Mouse (Mus musculus) frontal cortex, postnatal 36 days (tissue): Measurements from ENCODE around the gene Slc25a29.

Source experiments
- DNase-seq, 2 experiments: peaks; one replicate each; pipeline ENCODE4 v3.0.0; 2022; ENCODE audit warnings: low spot score in 2 of 2

Gene Slc25a29

DNA sequence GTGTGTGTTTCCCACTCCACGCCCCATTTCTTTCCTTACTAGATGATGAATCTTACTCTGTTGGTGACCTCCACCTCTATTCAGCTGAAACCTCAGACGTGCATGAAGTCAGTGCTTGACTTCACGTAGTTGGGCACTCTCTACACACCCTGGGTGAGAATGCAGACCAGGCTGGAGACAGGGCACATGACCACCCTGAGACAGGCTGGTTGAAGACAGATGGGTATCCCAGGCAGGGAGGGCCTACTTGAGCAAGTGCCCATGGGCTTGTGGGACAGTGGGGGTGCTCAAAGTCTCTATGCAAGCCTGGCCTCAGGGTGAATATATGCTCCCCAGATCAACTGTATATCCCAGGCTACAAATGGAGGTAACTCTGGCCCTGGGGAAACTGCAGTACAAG lies 1.3 kb downstream of the Slc25a29 start:
- no peak for DNase-seq

GRCm38 (mm10) chr12:108833408-108833807 lies 2.3 kb downstream of the Slc25a29 start:
- DNase-seq = no peak

- DNase-seq = peak in 1 of 2 experiments; percentile 44
These were observed 2.8 kb downstream of the Slc25a29 start for GRCm38 (mm10) chr12:108832851-108833250.

- DNase-seq = peak in 1 of 2 experiments; percentile 40
These were observed 3.6 kb downstream of the Slc25a29 start for GRCm38 (mm10) chr12:108831966-108832643.

- no peak for DNase-seq
These were observed 5.3 kb downstream of the Slc25a29 start for GRCm38 (mm10) chr12:108830358-108830757.

GRCm38 (mm10) chr12:108829636-108830035 lies 6.0 kb downstream of the Slc25a29 start:
- no peak for DNase-seq

- no peak for DNase-seq
These were observed 8.0 kb downstream of the Slc25a29 start for GRCm38 (mm10) chr12:108827641-108828040.

- no peak for DNase-seq
These were observed 8.6 kb downstream of the Slc25a29 start for GRCm38 (mm10) chr12:108826958-108827535.

DNA sequence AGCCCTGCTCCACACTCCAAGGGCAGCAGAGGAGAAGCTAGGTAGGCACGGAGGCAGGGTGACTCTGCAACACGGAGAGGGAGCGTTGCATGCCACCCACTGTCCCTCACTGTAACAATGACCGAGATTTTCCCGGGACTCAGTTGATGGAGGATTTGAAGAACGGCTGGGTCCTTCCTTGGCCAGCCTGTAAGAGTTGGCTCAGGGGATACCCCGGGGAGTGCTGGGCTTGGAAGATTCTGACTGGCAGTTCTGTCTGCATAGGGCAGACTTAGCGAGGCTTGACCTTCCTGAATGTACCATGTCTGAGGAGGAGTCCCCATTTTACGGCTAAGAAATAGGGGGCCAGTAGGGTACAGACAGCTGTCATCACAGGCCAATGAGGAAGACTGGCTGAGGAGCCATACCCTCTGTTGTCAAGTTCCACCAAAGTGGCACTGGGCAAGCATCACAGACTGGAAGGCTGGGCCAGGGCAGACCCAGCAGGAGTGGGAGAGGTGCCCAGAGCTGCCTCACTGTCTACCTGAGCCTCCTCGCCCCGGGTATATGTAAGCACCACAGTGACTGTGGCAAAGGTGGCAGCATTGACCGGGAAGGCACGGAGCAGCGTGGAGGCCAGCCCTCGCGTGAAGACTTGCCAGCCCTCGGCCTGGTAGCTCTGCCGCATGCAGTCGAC lies 9.3 kb downstream of the Slc25a29 start:
- no peak for DNase-seq

DNA sequence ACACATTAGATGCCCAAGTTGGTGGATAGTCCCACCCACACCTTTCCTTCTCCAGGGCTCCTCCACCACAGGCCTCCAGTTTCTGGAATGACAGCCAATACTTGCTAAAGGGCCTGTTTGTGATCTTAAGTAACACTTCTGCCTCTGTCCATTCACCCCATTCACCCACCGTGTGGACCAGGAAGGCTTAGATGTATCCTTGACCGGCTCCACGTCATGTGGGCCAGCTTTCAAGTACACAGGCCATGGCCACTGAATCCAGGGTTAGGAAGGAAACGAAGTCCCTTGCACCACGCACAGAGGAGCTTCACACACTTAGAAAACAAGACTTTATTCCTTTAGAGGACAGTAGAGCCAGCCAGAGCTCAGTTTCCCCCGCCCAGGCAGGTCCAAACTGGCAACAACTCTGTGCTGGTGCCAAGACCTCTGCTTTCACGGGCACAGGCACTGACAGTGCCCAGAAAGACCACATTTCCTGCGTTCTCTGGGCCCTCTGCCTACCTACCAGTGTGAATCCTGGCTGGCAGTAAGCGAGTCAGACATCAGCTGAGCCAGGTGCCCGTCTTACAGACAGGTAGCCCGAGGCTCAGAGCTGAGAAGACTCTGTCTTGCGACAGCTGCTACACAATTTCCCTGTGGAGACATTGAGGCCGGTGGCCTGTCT lies 10.0 kb downstream of the Slc25a29 start:
- no peak for DNase-seq

DNA sequence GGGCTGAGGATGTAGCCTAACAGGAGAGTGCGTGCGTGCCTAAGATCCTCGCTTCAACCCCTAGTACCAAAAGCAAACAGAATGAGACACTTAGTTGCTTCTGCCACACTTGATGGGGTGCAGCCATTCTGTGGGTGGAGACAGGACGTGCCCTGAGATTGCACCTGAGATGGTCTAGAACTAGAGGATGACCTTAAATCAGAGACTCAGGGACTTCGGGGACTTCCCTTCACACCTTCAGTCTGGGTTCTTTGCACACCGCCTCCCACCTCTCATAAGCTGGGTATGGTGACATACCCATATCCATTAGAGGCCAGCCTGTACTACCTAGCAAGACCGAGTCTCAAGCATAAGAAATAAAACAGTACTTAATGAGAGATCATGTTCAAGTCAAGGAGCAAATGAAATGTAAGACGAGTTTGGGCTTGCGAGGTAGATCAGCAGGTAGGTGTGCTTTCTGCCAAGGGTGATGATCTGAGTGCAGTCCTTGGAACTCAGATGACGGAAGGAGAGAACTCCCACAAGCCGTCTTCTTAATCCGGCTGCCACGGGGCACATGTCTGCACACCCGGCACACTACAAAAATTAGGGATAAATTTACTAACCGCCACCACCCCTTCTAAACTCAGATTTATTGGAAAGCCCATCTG lies 11.3 kb downstream of the Slc25a29 start:
- DNase-seq = no peak

GRCm38 (mm10) chr12:108823036-108823435 lies 12.6 kb downstream of the Slc25a29 start:
- DNase-seq = no peak

- no peak for DNase-seq
These were observed 15.2 kb downstream of the Slc25a29 start for GRCm38 (mm10) chr12:108820461-108820860.

DNA sequence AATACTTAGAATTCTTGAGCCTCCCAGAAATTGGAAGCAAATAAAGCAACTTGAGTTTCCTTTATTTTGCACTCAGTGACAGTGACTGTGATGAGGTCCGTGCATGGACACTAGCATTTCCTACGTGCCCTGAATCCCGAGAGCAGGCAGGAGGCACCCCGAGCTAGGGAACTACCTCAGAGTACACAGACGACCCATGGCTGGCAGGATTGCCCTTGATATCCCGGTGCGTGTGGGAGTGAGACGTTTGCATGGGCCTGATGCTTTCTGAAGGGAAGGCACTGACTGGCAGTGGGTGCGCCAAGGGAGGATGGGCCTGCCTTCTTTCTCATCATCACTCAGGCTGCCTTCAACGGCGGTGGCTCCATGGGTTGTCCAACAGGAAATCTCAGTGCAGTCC lies 19.1 kb downstream of the Slc25a29 start:
- DNase-seq = no peak

DNA sequence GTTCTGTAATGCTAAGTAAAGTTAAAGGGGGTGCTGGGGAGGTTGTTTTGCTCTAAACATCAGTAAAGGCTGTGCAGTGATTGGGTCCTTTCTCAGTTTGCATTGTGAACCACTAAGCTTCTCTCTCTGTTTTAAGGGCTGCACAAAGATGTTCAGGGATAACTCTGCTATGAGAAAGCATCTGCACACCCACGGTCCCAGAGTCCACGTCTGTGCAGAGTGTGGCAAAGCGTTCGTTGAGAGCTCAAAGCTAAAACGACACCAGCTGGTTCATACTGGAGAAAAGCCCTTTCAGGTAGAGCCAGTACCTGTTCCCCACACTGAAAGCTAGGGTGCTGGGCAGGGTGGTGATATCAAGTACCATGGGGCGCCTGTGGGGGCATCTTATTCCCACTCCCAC lies 21.2 kb downstream of the Slc25a29 start:
- DNase-seq = peak in 1 of 2 experiments; percentile 43

- no peak for DNase-seq
These were observed 23.2 kb downstream of the Slc25a29 start for GRCm38 (mm10) chr12:108812463-108812862.

GRCm38 (mm10) chr12:108811133-108811532 lies 24.6 kb downstream of the Slc25a29 start:
- DNase-seq = no peak

- DNase-seq = no peak
These were observed 25.4 kb downstream of the Slc25a29 start for GRCm38 (mm10) chr12:108810309-108810708.

GRCm38 (mm10) chr12:108809771-108810170 lies 25.9 kb downstream of the Slc25a29 start:
- no peak for DNase-seq

- no peak for DNase-seq
These were observed 27.2 kb downstream of the Slc25a29 start for GRCm38 (mm10) chr12:108808465-108808864.

DNA sequence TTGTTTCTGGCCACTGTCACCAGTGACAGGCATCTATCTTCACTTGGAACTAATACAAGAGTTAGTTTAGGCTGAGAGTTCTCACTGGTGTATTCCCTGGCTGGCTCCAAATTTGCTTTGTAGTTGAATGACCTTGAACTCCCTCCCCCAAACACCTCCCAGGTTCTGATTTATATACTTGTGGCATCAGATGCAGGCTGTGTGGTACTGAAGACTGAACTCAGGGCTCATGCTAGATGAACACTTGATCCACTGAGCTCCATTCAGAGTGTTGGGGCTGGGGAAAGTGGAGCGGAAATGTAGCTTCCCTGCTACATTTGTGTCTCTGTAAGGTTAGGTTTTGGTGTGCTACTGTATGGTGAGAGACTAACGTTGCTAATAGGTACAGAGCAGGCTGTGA lies 31.3 kb downstream of the Slc25a29 start:
- DNase-seq = no peak

DNA sequence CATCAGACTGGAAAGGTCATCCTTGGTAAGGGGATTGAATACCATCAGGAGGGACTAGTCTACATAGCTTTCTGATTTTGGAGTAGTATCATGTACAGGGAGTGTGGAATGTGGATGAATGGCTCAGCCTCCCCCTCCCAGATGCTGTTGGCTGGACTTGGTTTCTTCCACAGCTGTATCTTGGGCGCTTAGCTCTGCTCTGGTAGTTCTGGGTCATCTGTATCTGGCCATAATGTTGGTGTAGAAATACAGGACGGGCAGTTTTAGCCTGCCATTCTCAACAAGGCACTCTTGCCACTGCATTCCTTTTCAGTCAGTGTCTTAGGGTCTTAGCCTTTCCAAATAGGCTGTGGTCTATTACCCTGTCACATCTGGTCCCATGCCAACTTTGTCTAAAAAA lies 34.1 kb downstream of the Slc25a29 start:
- DNase-seq = no peak
